Mouse (Mus musculus) lung, adult 2 months (tissue): ENCODE measurements around the gene Kcnq2.

Experiments used
- CTCF ChIP-seq: fragments of 200-500 bp; IDR thresholded peaks from 2 replicates; pipeline ENCODE4 v1.5.1; 2011; ENCODE audit warnings: mild to moderate bottlenecking, low read length, control low read depth; ENCODE audit not compliant: insufficient read depth
- POLR2A ChIP-seq: fragments of 200-500 bp; IDR thresholded peaks from 2 replicates; pipeline ENCODE4 v1.6.1; 2011; ENCODE audit warnings: low read depth, mild to moderate bottlenecking, control low read depth, low read length, borderline replicate concordance; ENCODE audit errors: extremely low read depth

DNA sequence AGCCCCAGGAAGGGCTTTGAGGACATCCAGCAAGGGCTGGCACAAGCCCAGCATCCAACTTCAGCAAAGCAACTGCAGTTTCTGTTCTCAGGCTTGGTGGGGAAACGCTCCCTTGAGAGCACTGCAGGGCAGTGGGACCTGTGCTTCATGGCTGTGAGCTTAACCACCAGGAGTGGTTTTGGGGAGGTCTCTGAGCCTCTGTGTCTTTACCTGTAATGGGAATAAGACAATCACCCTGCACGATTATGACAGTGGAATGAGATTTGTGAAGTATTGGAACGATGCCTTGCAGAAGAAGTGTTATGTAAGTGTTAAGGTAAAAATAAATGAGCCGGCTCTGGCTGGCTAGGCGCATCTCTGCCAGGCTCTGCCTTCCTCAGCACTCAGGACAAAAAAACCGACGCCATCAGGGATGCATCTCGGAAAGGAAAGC lies 7.6 kb upstream of the Kcnq2 start:
- TF ChIP-seq POLR2A (no peak), CTCF (no peak)
